ENCODE assay signal across 8 mouse cellular contexts in genomic region chr1:74662253-74662865, GRCm38 (mm10). TPM values are rescaled to one million over a fixed set of nuclear protein-coding genes. Genes with fewer than 3 reads are reported as not detected.
DNase-seq lines count a peak whose midpoint lies in the region; ATAC-seq and TF ChIP-seq lines count a peak whose summit lies in the region.

No protein-coding gene starts in this region.

- DNase-seq in heart, postnatal 25 days (ENCODE audit: low spot score) = no peak
- DNase-seq in ES-E14 (ENCODE audit: low read depth, low spot score) = no peak
- DNase-seq in liver, embryonic 11.5 days (ENCODE audit: low spot score) = no peak
- no peak for DNase-seq in layer of hippocampus, adult 18-20 months (ENCODE audit: low spot score in 2 of 2)
- DNase-seq in left cerebral cortex, adult 18-20 months (ENCODE audit: low spot score in 2 of 2) = no peak
- DNase-seq in left cerebral cortex, postnatal 4 days = no peak

- H3K9ac ChIP-seq in heart, embryonic 15.5 days = peak overlapping the region; percentile 91
- peak overlapping the region; percentile 84 for H3K9ac ChIP-seq in ES-E14 (ENCODE audit: insufficient read depth, low read depth, low read length, poor library complexity, severe bottlenecking)
- peak overlapping the region; percentile 92 for H3K9ac ChIP-seq in liver, embryonic 11.5 days (ENCODE audit: low read depth, low read length)

- no peak for ATAC-seq in heart, embryonic 15.5 days (replicated peaks; ENCODE audit: insufficient number of reproducible peaks, insufficient read depth, low FRiP score, low read depth)
- ATAC-seq in erythroid progenitor cell, adult 5-6 weeks (replicated peaks; ENCODE audit: low FRiP score, poor library complexity, severe bottlenecking) = 0 out of 2 replicates have a peak, but pooled peaks have one; percentile 37
- no peak; the same call in 1 of the 2 replicates for ATAC-seq in liver, embryonic 11.5 days (replicated peaks; ENCODE audit: low FRiP score)

- in situ Hi-C loops in ES-E14 (cut with MboI; ENCODE audit: low sequenced_read_pairs in 2 of 2, unreplicated experiment in 2 of 2) = no loop called here

- peak overlapping the region; percentile 87 for H3K27ac ChIP-seq in heart, embryonic 15.5 days
- peak overlapping the region; percentile 80; the same call in 1 of the 2 replicates for H3K27ac ChIP-seq in ES-E14 (ENCODE audit: insufficient read depth, low read depth, low read length, poor library complexity, severe bottlenecking)
- H3K27ac ChIP-seq in liver, embryonic 11.5 days (ENCODE audit: low read depth, low read length) = peak overlapping the region; percentile 88

- intact Hi-C loops in heart, postnatal 25 days (cut with DNase I) = loop anchor here (10.0 kb wide), 2 partner anchors 58 to 92 kb away; partner anchors contain the start of genes Rnf25 and Stk36
- intact Hi-C loops in left cerebral cortex, postnatal 4 days (cut with DNase I) = no loop called here

- peak overlapping the region; percentile 98 for H3K4me3 ChIP-seq in heart, embryonic 15.5 days
- peak overlapping the region; percentile 82 to 84 for H3K4me3 ChIP-seq in ES-E14 (ENCODE audit: insufficient read depth in 1 of 2, low read depth in 1 of 2, low read length in 2 of 2, poor library complexity in 1 of 2, severe bottlenecking in 1 of 2)
- H3K4me3 ChIP-seq in liver, embryonic 11.5 days (ENCODE audit: low read depth, low read length) = peak overlapping the region; percentile 87

- H3K27me3 ChIP-seq in heart, embryonic 15.5 days = no peaks in the 10 kb centered on the region
- no peaks in the 10 kb centered on the region for H3K27me3 ChIP-seq in liver, embryonic 11.5 days (replicated peaks; ENCODE audit: control insufficient read depth, insufficient read depth, low read length)

- peaks cover 27% of the 10 kb centered on the region for H3K4me1 ChIP-seq in heart, embryonic 15.5 days (replicated peaks)
- peaks cover 0 to 2% of the 10 kb centered on the region in 2 experiments; a peak in 1 of 4 replicates for H3K4me1 ChIP-seq in ES-E14 (ENCODE audit: control insufficient read depth in 2 of 2, insufficient read depth in 2 of 2, low read length in 2 of 2, poor library complexity in 1 of 2)
- peaks cover 6% of the 10 kb centered on the region; the same call in 1 of the 2 replicates for H3K4me1 ChIP-seq in liver, embryonic 11.5 days (replicated peaks; ENCODE audit: control insufficient read depth, insufficient read depth, low read length)

- H3K4me2 ChIP-seq in heart, embryonic 15.5 days = peak overlapping the region; percentile 69
- H3K4me2 ChIP-seq in liver, embryonic 11.5 days = peak overlapping the region; percentile 81

- H3K36me3 ChIP-seq in heart, embryonic 15.5 days = 0 out of 2 replicates have a peak, but pooled peaks cover 4% of the 10 kb centered on the region
- H3K36me3 ChIP-seq in ES-E14 (ENCODE audit: control insufficient read depth, insufficient read depth, low read length, poor library complexity, severe bottlenecking) = no peaks in the 10 kb centered on the region; the same call in 1 of the 2 replicates
- no peaks in the 10 kb centered on the region for H3K36me3 ChIP-seq in liver, embryonic 11.5 days (ENCODE audit: control insufficient read depth, insufficient read depth, low read length)

- 2% methylated on average over 13 of the region's 13 CpGs for WGBS in heart, embryonic 15.5 days
- WGBS in liver, embryonic 11.5 days = 3% methylated on average over 13 of the region's 13 CpGs

- H3K9me3 ChIP-seq in heart, embryonic 15.5 days (replicated peaks) = no peaks in the 10 kb centered on the region
- peaks cover 7% of the 10 kb centered on the region; the same call in 1 of the 2 replicates for H3K9me3 ChIP-seq in ES-E14 (ENCODE audit: control insufficient read depth, insufficient read depth, low read depth, low read length)
- no peaks in the 10 kb centered on the region for H3K9me3 ChIP-seq in liver, embryonic 11.5 days (ENCODE audit: control insufficient read depth, low read length)

TF ChIP-seq in ES-E14, 5 proteins besides CTCF, POLR2A, EP300 and RAD21:
- no peak for TF ChIP-seq CHD2 (IDR thresholded peaks at IDR 0.05; ENCODE audit: low read depth, low read length)
- TF ChIP-seq MAFK (IDR thresholded peaks at IDR 0.05; ENCODE audit: insufficient read depth, low read depth, low read length) = 0 out of 2 replicates have a peak, but pooled peaks have one; percentile 1
- no peak for TF ChIP-seq HCFC1 (IDR thresholded peaks at IDR 0.05; ENCODE audit: borderline replicate concordance, insufficient read depth, low read length)
- TF ChIP-seq ZC3H11A (IDR thresholded peaks at IDR 0.05; ENCODE audit: borderline replicate concordance, low read depth, low read length) = no peak
- TF ChIP-seq ZNF384 (IDR thresholded peaks at IDR 0.05; ENCODE audit: low read depth, low read length) = no peak

RNA-seq across cellular contexts. Expression of gene Ttll4, which starts 0.8 kb away (rescaled TPM):
- 7.3 and 8.3 TPM in 2 replicates for polyA plus RNA-seq in heart, embryonic 15.5 days (2015; fragmentation: Nextera tagmentation; extraction: Ambion mirVana)
- total RNA-seq in heart, postnatal 25 days (2021) = 10 to 100 TPM; 11.6 to 12.1 TPM
- 45.2 and 64.2 TPM in 2 replicates for total RNA-seq in ES-E14 (2012; rRNA removed)
- total RNA-seq in erythroid progenitor cell, adult 5-6 weeks (2015; ENCODE audit: low replicate concordance) = 2.9 and 8.6 TPM in 2 replicates
- total RNA-seq in erythroid progenitor cell, adult 5-6 weeks (2017; ENCODE audit: low replicate concordance) = 6.3 and 7.7 TPM in 2 replicates
- polyA plus RNA-seq in liver, embryonic 11.5 days (2014; fragmentation: Nextera tagmentation; extraction: Ambion mirVana) = 31.5 and 35.0 TPM in 2 replicates
- total RNA-seq in layer of hippocampus, adult 18-20 months (2021) = 10 to 100 TPM; 23.0 to 25.0 TPM
- total RNA-seq in left cerebral cortex, adult 18-20 months (2021) = 10 to 100 TPM; 18.3 to 22.7 TPM
- total RNA-seq in left cerebral cortex, postnatal 4 days (2021) = 10 to 100 TPM; 37.3 to 42.6 TPM

RNA-seq across cellular contexts. Expression of gene Cyp27a1, which starts 51.0 kb away (rescaled TPM):
- polyA plus RNA-seq in heart, embryonic 15.5 days (2015; fragmentation: Nextera tagmentation; extraction: Ambion mirVana) = 10.7 and 12.1 TPM in 2 replicates
- 10 to 100 TPM; 11.1 to 11.9 TPM for total RNA-seq in heart, postnatal 25 days (2021)
- total RNA-seq in ES-E14 (2012; rRNA removed) = 1.1 and 4.9 TPM in 2 replicates
- total RNA-seq in erythroid progenitor cell, adult 5-6 weeks (2015; ENCODE audit: low replicate concordance) = 5.4 and 15.5 TPM in 2 replicates
- total RNA-seq in erythroid progenitor cell, adult 5-6 weeks (2017; ENCODE audit: low replicate concordance) = 0.98 and 3.6 TPM in 2 replicates
- 2.7 and 4.0 TPM in 2 replicates for polyA plus RNA-seq in liver, embryonic 11.5 days (2014; fragmentation: Nextera tagmentation; extraction: Ambion mirVana)
- 1 to 10 TPM; 4.8 to 5.2 TPM for total RNA-seq in layer of hippocampus, adult 18-20 months (2021)
- total RNA-seq in left cerebral cortex, adult 18-20 months (2021) = 1 to 10 TPM; 4.2 to 4.8 TPM
- under 1 TPM; 0.70 TPM for total RNA-seq in left cerebral cortex, postnatal 4 days (2021)
